8 mouse cellular contexts compared by ENCODE assay signal in genomic region chrX:21089867-21090239, GRCm38 (mm10). TPM values are rescaled to one million over a fixed set of nuclear protein-coding genes. Genes with fewer than 3 reads are reported as not detected.
DNase-seq lines count a peak whose midpoint lies in the region; ATAC-seq and TF ChIP-seq lines count a peak whose summit lies in the region.

No protein-coding gene starts in this region.

- H3K4me1 ChIP-seq in embryonic facial prominence, embryonic 15.5 days: no peaks in the 10 kb centered on the region
- no peaks in the 10 kb centered on the region for H3K4me1 ChIP-seq in hindbrain, embryonic 16.5 days (ENCODE audit: control insufficient read depth, insufficient read depth, low read depth, low read length)
- H3K4me1 ChIP-seq in midbrain, embryonic 16.5 days (ENCODE audit: control insufficient read depth, insufficient read depth, low read length): no peaks in the 10 kb centered on the region

- intact Hi-C loops in left cerebral cortex, adult 2 months (cut with DNase I): loop anchor here (1.0 kb wide), 1 partner anchor 28 kb away; the partner anchor contains the start of gene Zfp182
- intact Hi-C loops in left cerebral cortex, postnatal 10 days (cut with DNase I): no loop called here
- intact Hi-C loops in gastrocnemius, postnatal 14 days (cut with DNase I; ENCODE audit: low total_unique reads): no loop called here

- H3K4me3 ChIP-seq in left cerebral cortex, adult 2 months: peak overlapping the region; percentile 56
- H3K4me3 ChIP-seq in embryonic facial prominence, embryonic 15.5 days (replicated peaks): peak overlapping the region; percentile 47
- H3K4me3 ChIP-seq in hindbrain, embryonic 16.5 days (ENCODE audit: low read length): peak overlapping the region; percentile 42
- H3K4me3 ChIP-seq in midbrain, embryonic 16.5 days (ENCODE audit: low read depth, low read length): peak overlapping the region; percentile 47

- H3K9me3 ChIP-seq in embryonic facial prominence, embryonic 15.5 days (replicated peaks): no peaks in the 10 kb centered on the region
- peaks cover 2% of the 10 kb centered on the region; the same call in 1 of the 2 replicates for H3K9me3 ChIP-seq in hindbrain, embryonic 16.5 days (ENCODE audit: control insufficient read depth, low read length)
- H3K9me3 ChIP-seq in midbrain, embryonic 16.5 days (replicated peaks; ENCODE audit: control insufficient read depth, low read length, poor library complexity, severe bottlenecking): no peaks in the 10 kb centered on the region

- H3K27ac ChIP-seq in left cerebral cortex, adult 2 months: peak overlapping the region; percentile 89
- H3K27ac ChIP-seq in embryonic facial prominence, embryonic 15.5 days (replicated peaks): peak overlapping the region; percentile 80; the same call in 1 of the 2 replicates
- H3K27ac ChIP-seq in hindbrain, embryonic 16.5 days (ENCODE audit: low read depth, low read length): peak overlapping the region; percentile 87
- H3K27ac ChIP-seq in midbrain, embryonic 16.5 days (ENCODE audit: low read length): peak overlapping the region; percentile 91

- ATAC-seq in embryonic facial prominence, embryonic 15.5 days (ENCODE audit: insufficient number of reproducible peaks, low FRiP score, low TSS enrichment, low read depth): no peak
- peak; percentile 40 for ATAC-seq in hindbrain, embryonic 16.5 days
- ATAC-seq in midbrain, embryonic 16.5 days: peak; percentile 66
- no peak for ATAC-seq in cerebellum, adult (ENCODE audit: insufficient number of reproducible peaks, low FRiP score, low TSS enrichment)

- H3K4me2 ChIP-seq in embryonic facial prominence, embryonic 15.5 days (replicated peaks): peak overlapping the region; percentile 46
- H3K4me2 ChIP-seq in hindbrain, embryonic 16.5 days (ENCODE audit: low read length): peak overlapping the region; percentile 54
- peak overlapping the region; percentile 61 for H3K4me2 ChIP-seq in midbrain, embryonic 16.5 days (ENCODE audit: low read length)

- H3K27me3 ChIP-seq in embryonic facial prominence, embryonic 15.5 days: no peaks in the 10 kb centered on the region
- H3K27me3 ChIP-seq in hindbrain, embryonic 16.5 days (replicated peaks; ENCODE audit: control insufficient read depth, insufficient read depth, low read length): no peaks in the 10 kb centered on the region
- H3K27me3 ChIP-seq in midbrain, embryonic 16.5 days (ENCODE audit: control insufficient read depth, insufficient read depth, low read depth, low read length): no peaks in the 10 kb centered on the region

- no peak for TF ChIP-seq CTCF in left cerebral cortex, adult 2 months (IDR thresholded peaks at IDR 0.05)

- H3K9ac ChIP-seq in embryonic facial prominence, embryonic 15.5 days: no peak overlapping the region
- H3K9ac ChIP-seq in hindbrain, embryonic 16.5 days (ENCODE audit: low read depth, low read length): peak overlapping the region; percentile 58
- H3K9ac ChIP-seq in midbrain, embryonic 16.5 days (ENCODE audit: low read depth, low read length): peak overlapping the region; percentile 61; the same call in 1 of the 2 replicates

- no peaks in the 10 kb centered on the region for H3K36me3 ChIP-seq in embryonic facial prominence, embryonic 15.5 days
- no peaks in the 10 kb centered on the region for H3K36me3 ChIP-seq in hindbrain, embryonic 16.5 days (ENCODE audit: control insufficient read depth, insufficient read depth, low read length)
- H3K36me3 ChIP-seq in midbrain, embryonic 16.5 days (ENCODE audit: control insufficient read depth, insufficient read depth, low read length): no peaks in the 10 kb centered on the region

- WGBS in embryonic facial prominence, embryonic 15.5 days: 42% methylated on average over 7 of the region's 7 CpGs
- 47% methylated on average over 7 of the region's 7 CpGs for WGBS in hindbrain, embryonic 16.5 days
- 54% methylated on average over 7 of the region's 7 CpGs for WGBS in midbrain, embryonic 16.5 days

- peak in 1 of 2 experiments; percentile 10 for DNase-seq in left cerebral cortex, adult 2 months (ENCODE audit: extremely low spot score in 1 of 2, low spot score in 2 of 2)
- no peak for DNase-seq in left cerebral cortex, postnatal 10 days (ENCODE audit: extremely low spot score in 1 of 2, low spot score in 2 of 2)
- DNase-seq in gastrocnemius, postnatal 14 days: no peak
- no peak for DNase-seq in spleen, postnatal 10 days (ENCODE audit: low spot score in 2 of 2)

RNA-seq across cellular contexts. Expression of gene Zfp300, which starts 0.5 kb away (rescaled TPM):
- total RNA-seq in left cerebral cortex, adult 2 months (2021): 1 to 10 TPM; 3.1 to 4.1 TPM
- 1 to 10 TPM; 4.0 to 4.5 TPM for total RNA-seq in left cerebral cortex, postnatal 10 days (2021)
- 1.8 and 2.5 TPM in 2 replicates for polyA plus RNA-seq in embryonic facial prominence, embryonic 15.5 days (2015; fragmentation: Nextera tagmentation; extraction: Ambion mirVana)
- polyA plus RNA-seq in hindbrain, embryonic 16.5 days (2015; fragmentation: Nextera tagmentation; extraction: Ambion mirVana): 4.5 and 5.8 TPM in 2 replicates
- polyA plus RNA-seq in midbrain, embryonic 16.5 days (2015; fragmentation: Nextera tagmentation; extraction: Ambion mirVana): 6.2 and 6.6 TPM in 2 replicates
- total RNA-seq in gastrocnemius, postnatal 14 days (2021): under 1 TPM; 0.33 to 0.53 TPM

RNA-seq across cellular contexts. Expression of gene Spaca5, which starts 21.6 kb away (rescaled TPM):
- not detected for total RNA-seq in left cerebral cortex, adult 2 months (2021)
- not detected for total RNA-seq in left cerebral cortex, postnatal 10 days (2021)
- not detected in 2 replicates for polyA plus RNA-seq in embryonic facial prominence, embryonic 15.5 days (2015; fragmentation: Nextera tagmentation; extraction: Ambion mirVana)
- not detected in 2 replicates for polyA plus RNA-seq in hindbrain, embryonic 16.5 days (2015; fragmentation: Nextera tagmentation; extraction: Ambion mirVana)
- not detected in 2 replicates for polyA plus RNA-seq in midbrain, embryonic 16.5 days (2015; fragmentation: Nextera tagmentation; extraction: Ambion mirVana)
- total RNA-seq in gastrocnemius, postnatal 14 days (2021): not detected

RNA-seq across cellular contexts. Expression of gene Ssxa1, which starts 25.8 kb away (rescaled TPM):
- not detected for total RNA-seq in left cerebral cortex, adult 2 months (2021)
- not detected for total RNA-seq in left cerebral cortex, postnatal 10 days (2021)
- polyA plus RNA-seq in embryonic facial prominence, embryonic 15.5 days (2015; fragmentation: Nextera tagmentation; extraction: Ambion mirVana): not detected in 2 replicates
- not detected in 2 replicates for polyA plus RNA-seq in hindbrain, embryonic 16.5 days (2015; fragmentation: Nextera tagmentation; extraction: Ambion mirVana)
- polyA plus RNA-seq in midbrain, embryonic 16.5 days (2015; fragmentation: Nextera tagmentation; extraction: Ambion mirVana): not detected in 2 replicates
- not detected for total RNA-seq in gastrocnemius, postnatal 14 days (2021)

RNA-seq across cellular contexts. Expression of gene Zfp182, which starts 27.7 kb away (rescaled TPM):
- total RNA-seq in left cerebral cortex, adult 2 months (2021): 10 to 100 TPM in 1 of 2 experiments, 1 to 10 TPM in 1; 9.0 to 10.1 TPM
- 1 to 10 TPM; 8.4 to 9.8 TPM for total RNA-seq in left cerebral cortex, postnatal 10 days (2021)
- polyA plus RNA-seq in embryonic facial prominence, embryonic 15.5 days (2015; fragmentation: Nextera tagmentation; extraction: Ambion mirVana): 6.1 and 6.5 TPM in 2 replicates
- polyA plus RNA-seq in hindbrain, embryonic 16.5 days (2015; fragmentation: Nextera tagmentation; extraction: Ambion mirVana): 6.8 and 7.8 TPM in 2 replicates
- 7.7 and 8.9 TPM in 2 replicates for polyA plus RNA-seq in midbrain, embryonic 16.5 days (2015; fragmentation: Nextera tagmentation; extraction: Ambion mirVana)
- total RNA-seq in gastrocnemius, postnatal 14 days (2021): 1 to 10 TPM; 2.1 to 2.5 TPM

Comparison
In these comparisons a context has a peak if more than half of its experiments do, and no peak if none do; other contexts are left out.
1. ATAC-seq: peak in hindbrain, embryonic 16.5 days (single experiment) and midbrain, embryonic 16.5 days (single experiment); none in embryonic facial prominence, embryonic 15.5 days (single experiment) and cerebellum, adult (single experiment).
2. Peak in every context shown above with its lines, with median percentiles within 50 percentile points of each other: H3K27ac ChIP-seq, H3K4me3 ChIP-seq and H3K4me2 ChIP-seq.